8 mouse cellular contexts compared by ENCODE assay signal in the genomic region with DNA sequence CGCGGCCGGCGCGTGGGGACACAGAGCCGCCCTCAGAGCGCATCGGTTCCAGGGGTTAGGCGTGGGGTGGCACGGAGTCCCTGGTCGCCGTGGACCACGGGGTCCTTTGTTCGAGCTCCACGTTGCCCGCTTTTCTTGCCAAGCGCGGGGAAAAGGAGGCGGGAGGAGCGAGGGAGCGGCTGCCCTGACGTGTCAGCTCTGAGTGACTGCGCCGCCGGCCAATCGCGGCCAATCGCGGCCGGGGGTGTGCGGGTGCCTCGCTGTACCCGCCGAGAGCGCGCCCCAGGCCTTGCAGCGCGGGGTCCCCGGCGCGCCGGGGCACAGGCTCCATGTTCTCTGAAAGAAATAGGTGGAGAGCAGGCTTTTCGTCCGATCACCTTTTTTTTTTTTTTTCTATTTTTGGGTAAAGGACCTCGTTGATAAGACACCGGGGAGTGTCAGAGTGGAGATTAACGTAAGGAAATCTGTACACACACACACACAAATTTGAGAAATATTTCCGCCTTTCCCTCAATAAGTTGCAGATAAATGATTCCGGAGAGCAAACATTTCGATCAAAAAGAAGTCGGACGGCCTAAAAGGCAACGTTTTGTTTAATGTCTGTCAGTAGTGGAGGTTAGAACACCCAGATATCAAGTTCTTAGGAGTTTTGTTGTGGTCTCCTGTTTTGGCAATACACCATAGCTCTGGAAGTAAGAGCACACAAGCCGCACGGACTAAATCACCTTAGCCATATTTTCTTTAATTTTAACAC. TPM values are rescaled to one million over a fixed set of nuclear protein-coding genes. Genes with fewer than 3 reads are reported as not detected.
A peak's percentile ranks its signal among the peaks of the same experiment; 100 is the strongest.
DNase-seq lines count a peak whose midpoint lies in the region; ATAC-seq and TF ChIP-seq lines count a peak whose summit lies in the region.

No protein-coding gene starts in this region.

- no peaks in the 10 kb centered on the region for H3K9me3 ChIP-seq in hindbrain, embryonic 10.5 days
- no peaks in the 10 kb centered on the region for H3K9me3 ChIP-seq in lung, embryonic 16.5 days (ENCODE audit: control insufficient read depth, low read length)

- peak overlapping the region; percentile 89 for H3K9ac ChIP-seq in lung, embryonic 16.5 days (ENCODE audit: low read length)

- WGBS in hindbrain, embryonic 10.5 days: under 1% methylated on average over 55 of the region's 55 CpGs
- WGBS in lung, embryonic 16.5 days: 0% methylated on average over 45 of the region's 55 CpGs
- WGBS in thymus, adult 2 months: under 1% methylated on average over 55 of the region's 55 CpGs

- peak overlapping the region; percentile 79 for H3K4me2 ChIP-seq in lung, embryonic 16.5 days (ENCODE audit: low read depth, low read length)

- 0 out of 2 replicates have a peak, but pooled peaks have one; percentile 22 for TF ChIP-seq CTCF in thymus, adult 2 months (IDR thresholded peaks at IDR 0.05; ENCODE audit: borderline replicate concordance, control insufficient read depth, extremely low read depth, insufficient read depth, low read length, poor library complexity)

- H3K4me1 ChIP-seq in hindbrain, embryonic 10.5 days (replicated peaks): peaks cover 42% of the 10 kb centered on the region
- peaks cover 34% of the 10 kb centered on the region for H3K4me1 ChIP-seq in lung, embryonic 16.5 days (replicated peaks; ENCODE audit: control insufficient read depth, insufficient read depth, low read length)
- peaks cover 2% of the 10 kb centered on the region; the same call in 1 of the 2 replicates for H3K4me1 ChIP-seq in thymus, adult 2 months (replicated peaks; ENCODE audit: control insufficient read depth, insufficient read depth, low read length)

- ATAC-seq in frontal cortex, adult (ENCODE audit: low TSS enrichment): peak; percentile 83
- ATAC-seq in lung, embryonic 16.5 days (ENCODE audit: low read depth): peak; percentile 88

- peak; percentile 96 for DNase-seq in Muller cell, postnatal 12 days (ENCODE audit: inconsistent ontology term)
- peak; percentile 94 for DNase-seq in cerebellum, adult 9-10 months
- DNase-seq in hindbrain, embryonic 10.5 days (ENCODE audit: low spot score): peak; percentile 93
- peak; percentile 96 for DNase-seq in layer of hippocampus, adult 9-11 months
- peak; percentile 89 for DNase-seq in ovary, adult 18-20 months (ENCODE audit: low spot score)
- peak; percentile 96 for DNase-seq in thymus, adult 2 months

- peak overlapping the region; percentile 93 for H3K4me3 ChIP-seq in hindbrain, embryonic 10.5 days
- peak overlapping the region; percentile 93 for H3K4me3 ChIP-seq in lung, embryonic 16.5 days (ENCODE audit: low read length)
- peak overlapping the region; percentile 91 for H3K4me3 ChIP-seq in thymus, adult 2 months (ENCODE audit: control insufficient read depth, insufficient read depth, low read length)

- peak overlapping the region; percentile 99 for H3K27ac ChIP-seq in hindbrain, embryonic 10.5 days
- peak overlapping the region; percentile 92 for H3K27ac ChIP-seq in lung, embryonic 16.5 days (ENCODE audit: low read length)
- H3K27ac ChIP-seq in thymus, adult 2 months (ENCODE audit: control insufficient read depth, insufficient read depth, low read length): peak overlapping the region; percentile 45

- peak; percentile 63 for TF ChIP-seq POLR2A in thymus, adult 2 months (IDR thresholded peaks at IDR 0.05; ENCODE audit: control insufficient read depth, extremely low read depth, insufficient read depth, low read length, poor library complexity)

- H3K27me3 ChIP-seq in hindbrain, embryonic 10.5 days (ENCODE audit: insufficient read depth, poor library complexity, severe bottlenecking): no peaks in the 10 kb centered on the region
- no peaks in the 10 kb centered on the region for H3K27me3 ChIP-seq in lung, embryonic 16.5 days (ENCODE audit: control insufficient read depth, insufficient read depth, low read depth, low read length)
- no peaks in the 10 kb centered on the region for H3K27me3 ChIP-seq in thymus, adult 2 months (ENCODE audit: control insufficient read depth, insufficient read depth, low read length)

- H3K36me3 ChIP-seq in hindbrain, embryonic 10.5 days: peaks cover 15% of the 10 kb centered on the region
- 0 out of 2 replicates have a peak, but pooled peaks cover 5% of the 10 kb centered on the region for H3K36me3 ChIP-seq in lung, embryonic 16.5 days (ENCODE audit: control insufficient read depth, insufficient read depth, low read length)
- peaks cover 9% of the 10 kb centered on the region for H3K36me3 ChIP-seq in thymus, adult 2 months (ENCODE audit: control insufficient read depth, insufficient read depth, low read length)

RNA-seq across cellular contexts. Expression of a gene that starts 1.0 kb away (rescaled TPM):
- 299 and 375 TPM in 2 replicates for polyA plus RNA-seq in hindbrain, embryonic 10.5 days (2016; fragmentation: Nextera tagmentation; extraction: Ambion mirVana)
- polyA plus RNA-seq in lung, embryonic 16.5 days (2015; fragmentation: Nextera tagmentation; extraction: Ambion mirVana): 212 and 230 TPM in 2 replicates
- 85.7 and 93.8 TPM in 2 replicates for polyA plus RNA-seq in thymus, adult 2 months (2012; rRNA removed)

Comparison
In these comparisons a context has a peak if more than half of its experiments do, and no peak if none do; other contexts are left out.
1. Peak in every context shown above with its lines: DNase-seq, ATAC-seq, H3K4me3 ChIP-seq and H3K27ac ChIP-seq.
2. H3K27ac ChIP-seq: peak in every context shown above with its lines; median percentile 99 in hindbrain, embryonic 10.5 days; 92 in lung, embryonic 16.5 days; 45 in thymus, adult 2 months.